Mouse (Mus musculus): Measurements from ENCODE around the gene Chst5. TPM values are rescaled to one million over a fixed set of nuclear protein-coding genes. Genes with fewer than 3 reads are reported as not detected.

The Chst5 gene
- polyA plus RNA-seq, 1 experiment from 2014 or later, result 3.1 TPM

DNA sequence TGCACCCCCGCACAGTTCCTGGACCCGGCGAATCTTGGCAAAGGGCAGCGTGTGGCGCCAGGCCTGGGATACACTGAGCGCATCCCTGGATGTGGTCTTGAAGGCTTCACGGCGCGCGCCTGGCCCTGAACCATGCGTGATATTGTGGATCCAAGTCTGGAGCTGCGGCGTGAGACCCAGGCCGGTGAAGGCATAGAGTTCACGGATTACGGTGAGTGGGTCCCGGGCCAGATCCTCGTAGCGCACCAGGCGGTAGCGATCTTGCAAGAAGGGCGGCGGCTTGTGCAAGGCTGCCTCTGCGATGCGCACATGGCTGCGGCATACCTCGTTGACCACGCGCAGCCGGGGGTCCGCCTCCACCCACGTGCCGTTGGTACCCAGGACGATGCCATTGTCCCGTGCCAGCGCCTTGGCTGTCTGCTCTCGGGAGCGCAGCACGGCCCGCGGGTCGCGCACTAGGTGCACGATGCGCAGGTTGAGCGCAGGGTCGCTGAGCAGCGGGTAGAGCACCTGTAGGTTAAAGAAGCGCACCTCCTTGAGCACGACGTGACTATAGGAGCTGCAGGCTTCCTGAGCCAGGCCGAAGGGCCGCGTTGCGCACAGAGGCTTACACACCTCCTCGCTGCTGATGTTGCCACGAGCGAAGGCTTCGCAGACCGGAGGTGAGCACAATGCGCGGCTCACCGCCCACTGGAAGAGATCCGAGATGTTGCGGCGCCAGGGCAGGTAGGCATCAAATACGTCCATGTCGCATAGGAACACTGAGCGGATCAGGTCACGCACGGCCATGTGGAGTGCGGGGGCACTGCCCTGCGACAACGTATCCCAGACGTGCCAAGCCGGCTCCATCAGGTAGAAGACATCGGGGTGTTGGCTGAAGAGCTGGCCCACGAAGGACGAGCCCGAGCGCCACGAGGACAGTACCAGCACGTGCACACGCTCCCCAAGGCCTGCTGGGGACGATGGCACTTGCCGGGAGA lies 20.0 kb downstream of the Chst5 start:
- H3K4me1 ChIP-seq (ENCODE audit: control insufficient read depth, insufficient read depth, low read length), result no peaks in the 10 kb centered on the region
- DNase-seq (peak; percentile 14), ATAC-seq (ENCODE audit: low FRiP score, low TSS enrichment) (no peak)
- no peaks in the 10 kb centered on the region for H3K36me3 ChIP-seq (ENCODE audit: control insufficient read depth, insufficient read depth, low read length)
- peak overlapping the region; percentile 47 for H3K4me2 ChIP-seq (ENCODE audit: low read length)
- H3K9ac ChIP-seq (replicated peaks; ENCODE audit: low read length), result 0 out of 2 replicates have a peak overlapping the region, but pooled peaks have one; percentile 24
- H3K9me3 ChIP-seq (ENCODE audit: control insufficient read depth, low read length), result no peaks in the 10 kb centered on the region
- WGBS, result 11% methylated on average over 86 of the region's 86 CpGs
- H3K27ac ChIP-seq (replicated peaks; ENCODE audit: low read depth, low read length), result no peak overlapping the region
- peak overlapping the region; percentile 28 for H3K4me3 ChIP-seq (replicated peaks; ENCODE audit: low read depth, low read length)
- peaks cover 26% of the 10 kb centered on the region for H3K27me3 ChIP-seq (ENCODE audit: control insufficient read depth, insufficient read depth, low read length)

DNA sequence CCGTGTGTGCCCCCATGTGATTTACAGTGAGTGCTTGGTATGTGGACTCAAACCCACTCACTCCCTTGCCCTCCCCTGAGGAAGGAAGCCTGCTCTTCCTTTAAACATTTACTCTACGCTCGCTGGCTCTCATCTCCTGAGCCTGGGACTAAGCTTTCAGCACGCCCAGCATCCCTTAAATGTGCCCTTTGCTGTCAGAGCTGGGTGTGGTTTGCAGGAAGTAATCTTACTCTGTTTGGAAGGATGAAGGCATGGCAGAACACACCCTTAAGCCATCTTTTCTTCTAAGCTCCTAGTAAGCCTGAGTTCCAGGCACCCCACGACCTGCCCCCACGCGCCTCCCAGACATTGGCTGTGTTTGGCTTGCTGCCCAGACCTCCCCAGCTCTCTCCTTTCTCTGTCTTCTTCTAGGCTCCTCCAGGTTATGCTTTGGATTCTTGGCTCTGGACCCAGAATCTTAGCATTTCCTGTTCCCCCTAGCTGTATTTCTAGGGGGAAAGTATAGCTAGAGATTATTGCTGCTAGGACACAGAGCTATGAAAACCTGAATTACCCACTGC lies 22.1 kb downstream of the Chst5 start:
- DNase-seq, result no peak
- Histone ChIP-seq H3K27me3 (ENCODE audit: control insufficient read depth, insufficient read depth, low read length) (peaks cover 26% of the 10 kb centered on the region), H3K9ac (replicated peaks; ENCODE audit: low read length) (no peak overlapping the region), H3K4me1 (ENCODE audit: control insufficient read depth, insufficient read depth, low read length) (no peaks in the 10 kb centered on the region), H3K9me3 (ENCODE audit: control insufficient read depth, low read length) (no peaks in the 10 kb centered on the region), H3K4me3 (replicated peaks; ENCODE audit: low read depth, low read length) (no peak overlapping the region), H3K36me3 (ENCODE audit: control insufficient read depth, insufficient read depth, low read length) (no peaks in the 10 kb centered on the region), H3K4me2 (ENCODE audit: low read length) (no peak overlapping the region), H3K27ac (replicated peaks; ENCODE audit: low read depth, low read length) (no peak overlapping the region)
- WGBS, result 43% methylated on average over 7 of the region's 7 CpGs
- ATAC-seq (ENCODE audit: low FRiP score, low TSS enrichment), result no peak

DNA sequence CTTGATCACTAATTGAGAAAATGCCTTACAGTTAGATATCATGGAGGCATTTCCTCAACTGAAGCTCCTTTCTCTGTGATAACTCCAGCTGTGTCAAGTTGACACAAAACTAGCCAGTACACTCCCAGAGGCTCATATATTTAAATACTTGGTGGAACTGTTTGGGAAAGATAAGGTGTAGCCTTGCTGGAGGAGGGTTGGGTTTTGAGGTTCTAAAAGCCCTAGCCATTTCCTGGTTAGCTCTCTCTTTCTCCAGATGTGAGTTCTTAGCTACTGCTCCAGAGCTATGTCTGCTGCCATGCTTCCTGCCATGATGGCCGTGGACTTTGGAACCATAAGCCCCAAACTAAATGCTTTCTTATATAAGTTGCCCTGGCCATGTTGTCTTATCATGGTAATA lies 22.8 kb downstream of the Chst5 start:
- WGBS, result 88% methylated on average over 1 of the region's 1 CpGs
- no peak for ATAC-seq (ENCODE audit: low FRiP score, low TSS enrichment)

DNA sequence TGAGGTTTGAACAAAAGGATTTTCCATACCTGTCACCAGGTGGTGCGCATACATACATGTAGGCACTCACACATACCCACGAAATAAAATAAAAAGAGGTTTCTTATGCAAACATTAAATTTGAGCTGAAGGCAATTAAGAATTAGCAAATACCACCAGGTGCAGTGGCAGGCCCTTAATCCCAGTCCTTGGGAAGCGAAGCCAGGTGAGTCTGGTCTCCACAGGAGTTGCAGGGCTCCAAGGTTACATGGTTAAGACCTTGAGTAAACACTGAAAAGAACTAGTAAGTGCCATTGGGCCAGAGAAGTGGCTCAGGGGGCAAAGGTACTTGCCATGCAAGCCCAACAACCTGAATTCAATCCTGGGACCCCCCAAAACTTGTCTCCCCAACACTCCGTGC lies 26.6 kb downstream of the Chst5 start:
- DNase-seq, result no peak
- Histone ChIP-seq H3K4me2 (ENCODE audit: low read length) (no peak overlapping the region), H3K9me3 (ENCODE audit: control insufficient read depth, low read length) (no peaks in the 10 kb centered on the region), H3K4me1 (ENCODE audit: control insufficient read depth, insufficient read depth, low read length) (no peaks in the 10 kb centered on the region), H3K4me3 (replicated peaks; ENCODE audit: low read depth, low read length) (no peak overlapping the region), H3K27ac (replicated peaks; ENCODE audit: low read depth, low read length) (no peak overlapping the region), H3K27me3 (ENCODE audit: control insufficient read depth, insufficient read depth, low read length) (no peaks in the 10 kb centered on the region), H3K36me3 (ENCODE audit: control insufficient read depth, insufficient read depth, low read length) (no peaks in the 10 kb centered on the region), H3K9ac (replicated peaks; ENCODE audit: low read length) (no peak overlapping the region)
- WGBS, result 85% methylated on average over 4 of the region's 4 CpGs
- ATAC-seq (ENCODE audit: low FRiP score, low TSS enrichment), result no peak

More for the DNA sequence above, 22.8 kb downstream of the Chst5 start:
- no peak for DNase-seq
- Histone ChIP-seq H3K4me2 (ENCODE audit: low read length) (no peak overlapping the region), H3K27me3 (ENCODE audit: control insufficient read depth, insufficient read depth, low read length) (peaks cover 26% of the 10 kb centered on the region), H3K9ac (replicated peaks; ENCODE audit: low read length) (no peak overlapping the region), H3K36me3 (ENCODE audit: control insufficient read depth, insufficient read depth, low read length) (no peaks in the 10 kb centered on the region), H3K9me3 (ENCODE audit: control insufficient read depth, low read length) (no peaks in the 10 kb centered on the region), H3K4me3 (replicated peaks; ENCODE audit: low read depth, low read length) (no peak overlapping the region), H3K4me1 (ENCODE audit: control insufficient read depth, insufficient read depth, low read length) (no peaks in the 10 kb centered on the region), H3K27ac (replicated peaks; ENCODE audit: low read depth, low read length) (no peak overlapping the region)

DNA sequence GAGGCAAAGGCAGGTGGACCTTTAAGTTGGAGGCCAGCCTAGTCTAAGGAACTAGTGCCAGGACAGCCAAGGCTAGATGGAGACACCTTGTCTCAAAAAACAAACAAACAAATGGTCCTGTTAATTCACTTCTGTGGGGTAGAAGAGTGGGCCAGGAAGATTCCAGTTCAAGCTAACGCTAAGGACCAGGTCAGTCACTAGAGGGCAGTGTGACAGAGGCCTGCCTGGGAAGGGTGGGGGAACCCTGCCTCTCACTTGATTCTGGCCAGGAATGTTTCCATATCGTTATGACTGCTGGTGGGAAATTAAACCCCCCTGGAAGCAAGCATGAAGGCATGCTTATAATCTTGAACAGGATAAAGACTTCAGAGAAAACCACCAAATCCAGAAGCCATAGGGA lies 28.7 kb downstream of the Chst5 start:
- no peak overlapping the region for H3K4me3 ChIP-seq (replicated peaks; ENCODE audit: low read depth, low read length)
- ATAC-seq (ENCODE audit: low FRiP score, low TSS enrichment) (no peak), DNase-seq (peak; percentile 80)
- 2% methylated on average over 2 of the region's 2 CpGs for WGBS
- H3K36me3 ChIP-seq (ENCODE audit: control insufficient read depth, insufficient read depth, low read length), result no peaks in the 10 kb centered on the region
- H3K27me3 ChIP-seq (ENCODE audit: control insufficient read depth, insufficient read depth, low read length), result no peaks in the 10 kb centered on the region
- H3K4me2 ChIP-seq (ENCODE audit: low read length), result no peak overlapping the region
- H3K9ac ChIP-seq (replicated peaks; ENCODE audit: low read length), result no peak overlapping the region
- no peak overlapping the region for H3K27ac ChIP-seq (replicated peaks; ENCODE audit: low read depth, low read length)
- no peaks in the 10 kb centered on the region for H3K4me1 ChIP-seq (ENCODE audit: control insufficient read depth, insufficient read depth, low read length)
- H3K9me3 ChIP-seq (ENCODE audit: control insufficient read depth, low read length), result no peaks in the 10 kb centered on the region

DNA sequence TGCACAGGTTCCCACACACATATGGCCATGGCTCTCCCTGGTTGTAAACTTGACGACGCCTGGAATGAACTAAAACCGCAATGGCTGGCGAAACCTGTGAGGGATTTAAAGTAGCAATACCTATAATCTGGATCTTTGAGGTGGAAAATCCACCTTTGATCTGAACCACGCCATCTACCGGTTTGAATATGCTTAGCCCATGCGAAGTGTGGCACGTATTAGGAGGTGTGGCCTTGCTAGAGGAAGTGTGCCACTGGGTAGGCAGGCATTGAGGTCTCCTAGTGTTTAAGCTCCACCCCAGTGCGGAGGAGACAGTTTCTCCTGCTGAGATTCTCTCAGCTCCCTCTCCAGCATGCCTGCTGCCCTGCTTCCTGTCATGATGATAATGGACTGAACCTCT lies 32.5 kb downstream of the Chst5 start:
- Histone ChIP-seq H3K4me2 (ENCODE audit: low read length) (no peak overlapping the region), H3K4me3 (replicated peaks; ENCODE audit: low read depth, low read length) (no peak overlapping the region), H3K4me1 (ENCODE audit: control insufficient read depth, insufficient read depth, low read length) (no peaks in the 10 kb centered on the region), H3K27me3 (ENCODE audit: control insufficient read depth, insufficient read depth, low read length) (no peaks in the 10 kb centered on the region), H3K36me3 (ENCODE audit: control insufficient read depth, insufficient read depth, low read length) (no peaks in the 10 kb centered on the region), H3K27ac (replicated peaks; ENCODE audit: low read depth, low read length) (no peak overlapping the region), H3K9me3 (ENCODE audit: control insufficient read depth, low read length) (no peaks in the 10 kb centered on the region), H3K9ac (replicated peaks; ENCODE audit: low read length) (no peak overlapping the region)
- ATAC-seq (ENCODE audit: low FRiP score, low TSS enrichment) (no peak), DNase-seq (no peak)
- WGBS, result 72% methylated on average over 9 of the region's 9 CpGs

DNA sequence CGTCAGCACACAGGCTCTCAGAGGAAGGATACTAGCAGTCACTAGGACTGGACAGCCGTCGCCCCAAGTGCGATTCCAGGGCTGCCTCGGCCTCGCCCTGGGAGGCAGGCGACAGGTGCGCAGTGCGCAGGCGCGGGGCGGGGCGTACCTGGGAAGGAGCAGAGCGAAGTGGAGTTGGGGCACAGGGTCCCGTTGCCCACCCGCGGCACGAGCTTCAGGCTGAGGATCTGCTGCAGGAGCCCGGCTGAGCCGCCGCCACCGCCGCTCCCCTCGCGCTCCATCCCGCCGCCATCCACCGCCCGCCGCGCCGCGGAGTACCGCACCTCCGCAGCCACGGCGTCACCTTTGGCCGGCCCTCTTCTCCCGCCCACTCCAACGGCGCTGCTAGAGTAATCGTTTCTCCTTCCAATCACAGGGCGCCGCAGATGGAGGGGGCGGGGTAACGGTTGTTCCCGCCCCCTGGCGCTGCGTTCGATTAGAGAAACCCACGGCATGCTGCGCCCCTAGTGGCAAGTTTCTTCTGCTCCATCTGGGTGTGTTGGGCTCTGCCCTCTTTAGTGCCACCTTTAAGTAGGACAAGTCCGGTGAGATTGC lies 33.8 kb downstream of the Chst5 start, which contains the start of gene Tmem170:
TSS of gene Tmem170 (minus strand) at position 396 of the 594 bp plus-strand sequence.
- peak; percentile 100 for DNase-seq
- peak within 1 kb of the TSS; percentile 72 for H3K4me3 ChIP-seq (replicated peaks; ENCODE audit: low read depth, low read length)
- WGBS, result under 1% methylated on average over 43 of the region's 53 CpGs
- H3K4me1 ChIP-seq (ENCODE audit: control insufficient read depth, insufficient read depth, low read length), result no peaks in the 10 kb centered on the region
- H3K36me3 ChIP-seq (ENCODE audit: control insufficient read depth, insufficient read depth, low read length), result no peaks in the 10 kb centered on the region
- no peaks in the 10 kb centered on the region for H3K27me3 ChIP-seq (ENCODE audit: control insufficient read depth, insufficient read depth, low read length)
- peak within 1 kb of the TSS; percentile 66 for H3K4me2 ChIP-seq (ENCODE audit: low read length)
- no peaks in the 10 kb centered on the region for H3K9me3 ChIP-seq (ENCODE audit: control insufficient read depth, low read length)
- ATAC-seq (ENCODE audit: low FRiP score, low TSS enrichment), result peak; percentile 99
- H3K27ac ChIP-seq (replicated peaks; ENCODE audit: low read depth, low read length), result peak within 1 kb of the TSS; percentile 78
- H3K9ac ChIP-seq (replicated peaks; ENCODE audit: low read length), result peak within 1 kb of the TSS; percentile 55

DNA sequence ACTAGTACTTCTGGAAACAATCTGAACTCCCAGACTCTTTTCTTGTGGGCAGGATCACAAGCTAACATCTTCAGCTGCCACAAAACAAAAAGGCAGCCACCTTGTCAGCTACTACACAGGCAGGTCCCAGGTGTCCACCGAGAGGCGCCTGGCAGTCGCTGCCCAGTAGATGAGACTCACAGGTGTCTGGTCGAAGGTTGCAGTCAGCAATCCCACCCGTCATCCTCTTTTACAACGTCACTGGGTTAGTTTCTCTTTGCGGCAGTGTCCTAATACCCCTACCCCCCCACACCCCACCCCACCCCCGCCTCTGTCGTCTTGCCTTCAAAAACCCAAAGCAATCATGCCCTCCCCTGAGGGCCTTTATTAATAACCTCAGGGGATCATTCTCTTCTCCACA lies 34.5 kb downstream of the Chst5 start:
- Histone ChIP-seq H3K9ac (replicated peaks; ENCODE audit: low read length) (no peak overlapping the region; the same call in 1 of the 2 replicates), H3K4me3 (replicated peaks; ENCODE audit: low read depth, low read length) (peak overlapping the region; percentile 72), H3K4me1 (ENCODE audit: control insufficient read depth, insufficient read depth, low read length) (no peaks in the 10 kb centered on the region), H3K36me3 (ENCODE audit: control insufficient read depth, insufficient read depth, low read length) (no peaks in the 10 kb centered on the region), H3K4me2 (ENCODE audit: low read length) (peak overlapping the region; percentile 66), H3K27ac (replicated peaks; ENCODE audit: low read depth, low read length) (no peak overlapping the region), H3K27me3 (ENCODE audit: control insufficient read depth, insufficient read depth, low read length) (no peaks in the 10 kb centered on the region), H3K9me3 (ENCODE audit: control insufficient read depth, low read length) (no peaks in the 10 kb centered on the region)
- DNase-seq (no peak), ATAC-seq (ENCODE audit: low FRiP score, low TSS enrichment) (peak; percentile 3; the same call in 1 of the 2 replicates)
- 34% methylated on average over 9 of the region's 9 CpGs for WGBS

All from midbrain, embryonic 14.5 days (tissue).